Mouse (Mus musculus) Muller cell, postnatal 12 days (primary cell): ENCODE measurements around the gene Scnn1b.

Source experiments
- DNase-seq: peaks from one replicate; pipeline ENCODE4 v3.0.0-alpha.2; 2015; ENCODE audit errors: inconsistent ontology term

Gene Scnn1b

GRCm38 (mm10) chr7:121966169-121966568 is 101.3 kb downstream of the Scnn1b start:
- DNase-seq = no peak
